Mouse (Mus musculus): Measurements from ENCODE around the gene Plscr5. TPM values are rescaled to one million over a fixed set of nuclear protein-coding genes. Genes with fewer than 3 reads are reported as not detected.

The Plscr5 gene
- polyA plus RNA-seq, 1 experiment from 2014 or later = not detected

GRCm38 (mm10) chr9:92249987-92250772, 57.4 kb downstream of the Plscr5 start:
- Histone ChIP-seq H3K9me3 (ENCODE audit: low read depth, low read length) (no peaks in the 10 kb centered on the region), H3K4me2 (peak overlapping the region; percentile 57), H3K36me3 (ENCODE audit: insufficient read depth) (no peaks in the 10 kb centered on the region), H3K27ac (ENCODE audit: low read depth) (peak overlapping the region; percentile 92), H3K4me3 (ENCODE audit: low read depth, low read length) (peak overlapping the region; percentile 67), H3K27me3 (ENCODE audit: insufficient read depth, low read length) (no peaks in the 10 kb centered on the region), H3K4me1 (ENCODE audit: insufficient read depth) (no peaks in the 10 kb centered on the region), H3K9ac (peak overlapping the region; percentile 77)
- ATAC-seq (ENCODE audit: insufficient read depth) = peak; percentile 96
- TF ChIP-seq CTCF (IDR thresholded peaks at IDR 0.05; ENCODE audit: low read depth) = no peak
- peak; percentile 85 for DNase-seq
- WGBS = 1% methylated on average over 40 of the region's 40 CpGs

- no peak for TF ChIP-seq CTCF (IDR thresholded peaks at IDR 0.05; ENCODE audit: low read depth)
- Histone ChIP-seq H3K4me3 (ENCODE audit: low read depth, low read length) (no peak overlapping the region), H3K9me3 (ENCODE audit: low read depth, low read length) (no peaks in the 10 kb centered on the region), H3K4me2 (no peak overlapping the region), H3K27ac (ENCODE audit: low read depth) (no peak overlapping the region), H3K4me1 (ENCODE audit: insufficient read depth) (no peaks in the 10 kb centered on the region), H3K27me3 (ENCODE audit: insufficient read depth, low read length) (no peaks in the 10 kb centered on the region), H3K9ac (no peak overlapping the region), H3K36me3 (ENCODE audit: insufficient read depth) (no peaks in the 10 kb centered on the region)
- DNase-seq (no peak), ATAC-seq (ENCODE audit: insufficient read depth) (no peak)
- WGBS = 80% methylated on average over 5 of the region's 5 CpGs
Measured at GRCm38 (mm10) chr9:92252718-92253117, 60.0 kb downstream of the Plscr5 start.

GRCm38 (mm10) chr9:92253585-92254321, 61.0 kb downstream of the Plscr5 start:
- ATAC-seq (ENCODE audit: insufficient read depth) (no peak), DNase-seq (no peak)
- 89% methylated on average over 10 of the region's 10 CpGs for WGBS
- Histone ChIP-seq H3K27me3 (ENCODE audit: insufficient read depth, low read length) (no peaks in the 10 kb centered on the region), H3K4me3 (ENCODE audit: low read depth, low read length) (no peak overlapping the region), H3K27ac (ENCODE audit: low read depth) (no peak overlapping the region), H3K36me3 (ENCODE audit: insufficient read depth) (no peaks in the 10 kb centered on the region), H3K9me3 (ENCODE audit: low read depth, low read length) (no peaks in the 10 kb centered on the region), H3K4me1 (ENCODE audit: insufficient read depth) (no peaks in the 10 kb centered on the region), H3K9ac (no peak overlapping the region), H3K4me2 (no peak overlapping the region)
- no peak for TF ChIP-seq CTCF (IDR thresholded peaks at IDR 0.05; ENCODE audit: low read depth)

Other genes with a start within 250 kb of the Plscr5 start
- 28.7 and 29.5 TPM in 2 replicates for gene Plscr1, start 56.8 kb downstream of the Plscr5 start, polyA plus RNA-seq (2014; fragmentation: Nextera tagmentation; extraction: Ambion mirVana)
- gene Plscr2, start 82.7 kb downstream of the Plscr5 start, polyA plus RNA-seq (2014; fragmentation: Nextera tagmentation; extraction: Ambion mirVana) = 2.0 and 2.6 TPM in 2 replicates
- not detected in 2 replicates for gene 1700057G04Rik, start 116.4 kb downstream of the Plscr5 start, polyA plus RNA-seq (2014; fragmentation: Nextera tagmentation; extraction: Ambion mirVana)

Measured in lung, embryonic 14.5 days (tissue).